Mouse (Mus musculus) megakaryocyte-erythroid progenitor cell, adult 5-6 weeks (primary cell): ENCODE data around the gene Csrp1. TPM values are rescaled to one million over a fixed set of nuclear protein-coding genes. Genes with fewer than 3 reads are reported as not detected.
A peak's percentile ranks its signal among the peaks of the same experiment; 100 is the strongest.

Experiments
- ATAC-seq: replicated peaks from 2 replicates; pipeline ENCODE4 v1.8.0; 2016; ENCODE audit warnings: mild to moderate bottlenecking, inconsistent platforms; ENCODE audit not compliant: severe bottlenecking, poor library complexity, low FRiP score, low TSS enrichment
- total RNA-seq, 2 experiments: library from RNA; stranded (forward) in 1 of 2; stranded (reverse) in 1 of 2; fragments of 200-1000, 215-1000 nt in 1 of 2; fragments of >200 nt in 1 of 2; fragmentation: Nextera tagmentation in 1 of 2; gene quantifications; 2 replicates each; pipeline ENCODE4 v1.2.3; 2014 to 2017

Csrp1 gene
- total RNA-seq (2014; fragmentation: Nextera tagmentation) (77.6 and 100 TPM in 2 replicates), total RNA-seq (2017) (91.4 and 112 TPM in 2 replicates)

GRCm38 (mm10) chr1:135719983-135720382 lies at the start of gene Csrp1:
TSS of gene Csrp1 (plus strand) at chr1:135720061.
- ATAC-seq = no peak

GRCm38 (mm10) chr1:135670397-135671130 lies 49.3 kb upstream of the Csrp1 start:
- peak; percentile 77 for ATAC-seq

GRCm38 (mm10) chr1:135671406-135671805 lies 48.5 kb upstream of the Csrp1 start:
- ATAC-seq = no peak

- ATAC-seq = no peak
These were observed 47.9 kb upstream of the Csrp1 start for GRCm38 (mm10) chr1:135671956-135672355.

GRCm38 (mm10) chr1:135672374-135672773 lies 47.5 kb upstream of the Csrp1 start:
- ATAC-seq = no peak

- ATAC-seq = no peak
These were observed 46.4 kb upstream of the Csrp1 start for GRCm38 (mm10) chr1:135673423-135673822.

- ATAC-seq = peak; percentile 74
These were observed 44.3 kb upstream of the Csrp1 start for GRCm38 (mm10) chr1:135675449-135676129.

GRCm38 (mm10) chr1:135676247-135676646 lies 43.6 kb upstream of the Csrp1 start:
- no peak for ATAC-seq

- no peak for ATAC-seq
These were observed 42.8 kb upstream of the Csrp1 start for GRCm38 (mm10) chr1:135676938-135677682.

GRCm38 (mm10) chr1:135678145-135678544 lies 41.7 kb upstream of the Csrp1 start:
- no peak for ATAC-seq

GRCm38 (mm10) chr1:135680716-135681115 lies 39.1 kb upstream of the Csrp1 start:
- no peak for ATAC-seq

- no peak for ATAC-seq
These were observed 38.7 kb upstream of the Csrp1 start for GRCm38 (mm10) chr1:135681122-135681521.

GRCm38 (mm10) chr1:135684895-135685294 lies 35.0 kb upstream of the Csrp1 start:
- ATAC-seq = no peak

GRCm38 (mm10) chr1:135685316-135685715 lies 34.5 kb upstream of the Csrp1 start:
- no peak for ATAC-seq

GRCm38 (mm10) chr1:135686792-135687510 lies 32.9 kb upstream of the Csrp1 start:
- 0 out of 2 replicates have a peak, but pooled peaks have one; percentile 28 for ATAC-seq

GRCm38 (mm10) chr1:135687771-135688492 lies 31.9 kb upstream of the Csrp1 start:
- ATAC-seq = peak; percentile 60

- no peak for ATAC-seq
These were observed 31.2 kb upstream of the Csrp1 start for GRCm38 (mm10) chr1:135688686-135689085.

GRCm38 (mm10) chr1:135690784-135691416 lies 29.0 kb upstream of the Csrp1 start:
- ATAC-seq = peak; percentile 59
